Mouse (Mus musculus) right cerebral cortex, adult 2 months (tissue): ENCODE data around the gene Mtfp1.
A peak's percentile ranks its signal among the peaks of the same experiment; 100 is the strongest.
"Not testable (repeated sequence)": the region's sequence is repeated elsewhere in the genome, so short reads cannot be mapped to it uniquely, and the experiment has no call there.

Source experiments
- DNase-seq, 2 experiments: peaks; one replicate each; pipeline ENCODE4 v3.0.0; 2021 to 2022; ENCODE audit warnings: low spot score in 2 of 2

Mtfp1 gene

GRCm38 (mm10) chr11:4115407-4115806 lies 20.2 kb upstream of the Mtfp1 start:
- DNase-seq, result peak in 1 of 2 experiments; percentile 46

GRCm38 (mm10) chr11:4114541-4114940 lies 19.3 kb upstream of the Mtfp1 start:
- DNase-seq, result not testable (repeated sequence)

GRCm38 (mm10) chr11:4113970-4114369 lies 18.7 kb upstream of the Mtfp1 start:
- DNase-seq, result no peak

GRCm38 (mm10) chr11:4113496-4113895 lies 18.3 kb upstream of the Mtfp1 start:
- DNase-seq, result no peak

GRCm38 (mm10) chr11:4112861-4113260 lies 17.6 kb upstream of the Mtfp1 start:
- DNase-seq, result no peak

GRCm38 (mm10) chr11:4112033-4112432 lies 16.8 kb upstream of the Mtfp1 start:
- DNase-seq, result no peak

GRCm38 (mm10) chr11:4108691-4109090 lies 13.4 kb upstream of the Mtfp1 start:
- DNase-seq, result no peak

- not testable (repeated sequence) for DNase-seq
Observed at GRCm38 (mm10) chr11:4107901-4108300, 12.7 kb upstream of the Mtfp1 start.

- peak; percentile 61 to 67 for DNase-seq
Observed at GRCm38 (mm10) chr11:4105444-4105843, 10.2 kb upstream of the Mtfp1 start.

- DNase-seq, result no peak
Observed at GRCm38 (mm10) chr11:4104989-4105388, 9.7 kb upstream of the Mtfp1 start.

- DNase-seq, result no peak
Observed at GRCm38 (mm10) chr11:4103522-4103921, 8.3 kb upstream of the Mtfp1 start.

GRCm38 (mm10) chr11:4101851-4102250 lies 6.6 kb upstream of the Mtfp1 start:
- DNase-seq, result no peak

- no peak for DNase-seq
Observed at GRCm38 (mm10) chr11:4099447-4099846, 4.2 kb upstream of the Mtfp1 start.

GRCm38 (mm10) chr11:4098816-4099215 lies 3.6 kb upstream of the Mtfp1 start:
- no peak for DNase-seq

- DNase-seq, result no peak
Observed at GRCm38 (mm10) chr11:4098120-4098519, 2.9 kb upstream of the Mtfp1 start.

- no peak for DNase-seq
Observed at GRCm38 (mm10) chr11:4097091-4097621, 1.9 kb upstream of the Mtfp1 start.

- peak; percentile 98 for DNase-seq
Observed at GRCm38 (mm10) chr11:4096054-4096984, 1.1 kb upstream of the Mtfp1 start.

GRCm38 (mm10) chr11:4094378-4095170 lies 671 bp downstream of the Mtfp1 start:
- peak; percentile 84 to 85 for DNase-seq

GRCm38 (mm10) chr11:4093459-4094377 lies 1.5 kb downstream of the Mtfp1 start:
- peak in 1 of 2 experiments; percentile 48 for DNase-seq

- DNase-seq, result peak; percentile 33 to 46
Observed at GRCm38 (mm10) chr11:4087267-4087666, 8.0 kb downstream of the Mtfp1 start.

- no peak for DNase-seq
Observed at GRCm38 (mm10) chr11:4086246-4086645, 9.0 kb downstream of the Mtfp1 start.
